Mouse (Mus musculus) CH12.LX (cell line): ENCODE measurements at regions not wholly inside any gene's neighbourhood (a gene's known extent, or its start where the extent isn't known, plus 50 kb on each side); places are given as distances from the start of the nearest gene placed in this dataset.

Experiments used
- CHD2 ChIP-seq: IDR thresholded peaks from 2 replicates; pipeline ENCODE4 v1.6.1; 2011; ENCODE audit warnings: low read length, improper control_type of control experiment
- CTCF ChIP-seq, 2 experiments: IDR thresholded peaks in 1 of 2; conservative IDR thresholded peaks in 1 of 2; 2 replicates each; pipeline ENCODE4 v1.5.1; 2011 to 2012; ENCODE audit warnings: low read depth in 2 of 2, low read length in 2 of 2, improper control_type of control experiment in 1 of 2, inconsistent platforms in 1 of 2, mild to moderate bottlenecking in 1 of 2, moderate library complexity in 1 of 2
- E2F4 ChIP-seq: IDR thresholded peaks from 2 replicates; pipeline ENCODE4 v1.6.1; 2011; ENCODE audit warnings: low read depth, low read length, improper control_type of control experiment; ENCODE audit not compliant: insufficient replicate concordance
- ELF1 ChIP-seq: IDR thresholded peaks from 2 replicates; pipeline ENCODE4 v1.6.1; 2014; ENCODE audit warnings: low read depth, mild to moderate bottlenecking, inconsistent platforms, low read length, improper control_type of control experiment
- EP300 ChIP-seq: IDR thresholded peaks from 2 replicates; pipeline ENCODE4 v1.6.1; 2011; ENCODE audit warnings: low read length, improper control_type of control experiment
- JUN ChIP-seq: IDR thresholded peaks from 2 replicates; pipeline ENCODE4 v1.6.1; 2011; ENCODE audit warnings: low read depth, mild to moderate bottlenecking, low read length, improper control_type of control experiment, moderate library complexity; ENCODE audit not compliant: insufficient read depth
- MAX ChIP-seq: IDR thresholded peaks from 2 replicates; pipeline ENCODE4 v1.6.1; 2011; ENCODE audit warnings: low read length, improper control_type of control experiment
- NELFE ChIP-seq: IDR thresholded peaks from 2 replicates; pipeline ENCODE4 v1.6.1; 2011; ENCODE audit warnings: low read depth, low read length, improper control_type of control experiment
- NRF1 ChIP-seq: IDR thresholded peaks from 2 replicates; pipeline ENCODE4 v1.6.1; 2014; ENCODE audit warnings: low read depth, mild to moderate bottlenecking, inconsistent platforms, low read length, improper control_type of control experiment, moderate library complexity
- POLR2A ChIP-seq: IDR thresholded peaks from 2 replicates; pipeline ENCODE4 v1.6.1; 2011; ENCODE audit warnings: low read depth, mild to moderate bottlenecking, improper control_type of control experiment, low read length
- POLR2AphosphoS2 ChIP-seq: IDR thresholded peaks from 2 replicates; pipeline ENCODE4 v1.6.1; 2011; ENCODE audit warnings: low read depth, low read length, improper control_type of control experiment
- RAD21 ChIP-seq: IDR thresholded peaks from 2 replicates; pipeline ENCODE4 v1.6.1; 2011; ENCODE audit warnings: low read depth, mild to moderate bottlenecking, low read length, improper control_type of control experiment, moderate library complexity
- RCOR1 ChIP-seq: conservative IDR thresholded peaks from 2 replicates; pipeline ENCODE4 v1.6.1; 2012; ENCODE audit warnings: low read depth, mild to moderate bottlenecking, inconsistent platforms, low read length, improper control_type of control experiment

- no peak for TF ChIP-seq RAD21
- no peak for TF ChIP-seq ELF1
- no peak for TF ChIP-seq CHD2
- no peak for TF ChIP-seq EP300
- no peak for TF ChIP-seq JUN
- TF ChIP-seq POLR2A, result no peak
- no peak for TF ChIP-seq CTCF (conservative IDR thresholded peaks at IDR 0.05 in 1 of 2, IDR thresholded peaks at IDR 0.05 in 1 of 2; ENCODE audit: low read depth in 2 of 2, low read length in 2 of 2)
- TF ChIP-seq MAX, result no peak
- no peak for TF ChIP-seq NELFE
- no peak for TF ChIP-seq RCOR1
- TF ChIP-seq POLR2AphosphoS2, result no peak
- TF ChIP-seq E2F4, result no peak
- no peak for TF ChIP-seq NRF1
Observed at GRCm38 (mm10) chr15:51248789-51249040, 2636.0 kb upstream of the Gm7489 start.
